In genomic region chr7:133007343-133007742, GRCm38 (mm10) we compare ENCODE assay signal across 9 mouse cellular contexts.
A peak's percentile ranks its signal among the peaks of the same experiment; 100 is the strongest.
DNase-seq lines count a peak whose midpoint lies in the region; ATAC-seq lines count a peak whose summit lies in the region.
"Had no signal": no experiment of that assay in that cellular context is flagged by ENCODE, and none has a peak within 500 bp of the region (broad histone marks: within the 10 kb centered on the region; RNA-seq: fewer than 3 reads in every experiment).

No protein-coding gene starts in this region.

- no peaks in the 10 kb centered on the region for H3K27me3 ChIP-seq in forebrain, embryonic 12.5 days
- H3K27me3 ChIP-seq in forebrain, embryonic 15.5 days = no peaks in the 10 kb centered on the region
- H3K27me3 ChIP-seq in intestine, embryonic 15.5 days (replicated peaks) = no peaks in the 10 kb centered on the region
- no peaks in the 10 kb centered on the region for H3K27me3 ChIP-seq in liver, embryonic 12.5 days (replicated peaks)

- H3K27ac ChIP-seq in forebrain, embryonic 12.5 days = 0 out of 2 replicates have a peak overlapping the region, but pooled peaks have one; percentile 43
- H3K27ac ChIP-seq in forebrain, embryonic 15.5 days (replicated peaks) = no peak overlapping the region
- peak overlapping the region; percentile 56 for H3K27ac ChIP-seq in intestine, embryonic 15.5 days
- no peak overlapping the region for H3K27ac ChIP-seq in liver, embryonic 12.5 days
- H3K27ac ChIP-seq: macrophage had no signal

- H3K36me3 ChIP-seq in forebrain, embryonic 12.5 days (replicated peaks) = peaks cover 12% of the 10 kb centered on the region; the same call in 1 of the 2 replicates
- no peaks in the 10 kb centered on the region for H3K36me3 ChIP-seq in forebrain, embryonic 15.5 days
- H3K36me3 ChIP-seq in intestine, embryonic 15.5 days = no peaks in the 10 kb centered on the region
- 0 out of 2 replicates have a peak, but pooled peaks cover 3% of the 10 kb centered on the region for H3K36me3 ChIP-seq in liver, embryonic 12.5 days

- peak; percentile 54 to 57 for DNase-seq in urinary bladder, adult 18-20 months (ENCODE audit: low spot score in 2 of 2)
- DNase-seq in urinary bladder, postnatal 10 days (ENCODE audit: low spot score) = no peak
- no peak for DNase-seq in frontal cortex, adult 2 months (ENCODE audit: extremely low spot score in 1 of 2, low spot score in 1 of 2)

- WGBS in forebrain, embryonic 12.5 days = 89% methylated on average over 11 of the region's 11 CpGs
- 74% methylated on average over 11 of the region's 11 CpGs for WGBS in forebrain, embryonic 15.5 days
- WGBS in intestine, embryonic 15.5 days = 43% methylated on average over 11 of the region's 11 CpGs
- 59% methylated on average over 11 of the region's 11 CpGs for WGBS in liver, embryonic 12.5 days (ENCODE audit: insufficient replicate concordance)

- H3K9ac ChIP-seq in forebrain, embryonic 12.5 days = no peak overlapping the region
- no peak overlapping the region for H3K9ac ChIP-seq in forebrain, embryonic 15.5 days (replicated peaks)
- no peak overlapping the region for H3K9ac ChIP-seq in intestine, embryonic 15.5 days
- H3K9ac ChIP-seq in liver, embryonic 12.5 days = no peak overlapping the region

- H3K4me1 ChIP-seq in forebrain, embryonic 12.5 days = peaks cover 52% of the 10 kb centered on the region
- H3K4me1 ChIP-seq in forebrain, embryonic 15.5 days = peaks cover 54% of the 10 kb centered on the region
- peaks cover 52% of the 10 kb centered on the region for H3K4me1 ChIP-seq in intestine, embryonic 15.5 days (replicated peaks)
- H3K4me1 ChIP-seq in liver, embryonic 12.5 days = peaks cover 30% of the 10 kb centered on the region

- H3K4me3 ChIP-seq in forebrain, embryonic 12.5 days (replicated peaks) = no peak overlapping the region
- no peak overlapping the region for H3K4me3 ChIP-seq in forebrain, embryonic 15.5 days
- H3K4me3 ChIP-seq in intestine, embryonic 15.5 days (replicated peaks) = no peak overlapping the region
- H3K4me3 ChIP-seq in liver, embryonic 12.5 days = no peak overlapping the region

- ATAC-seq in forebrain, embryonic 12.5 days (ENCODE audit: low FRiP score) = no peak
- no peak for ATAC-seq in forebrain, embryonic 15.5 days (replicated peaks)
- ATAC-seq in intestine, embryonic 15.5 days = peak; percentile 69
- ATAC-seq in liver, embryonic 12.5 days = no peak
- ATAC-seq in frontal cortex, adult (ENCODE audit: low TSS enrichment) = no peak

- no peak overlapping the region for H3K4me2 ChIP-seq in forebrain, embryonic 12.5 days
- no peak overlapping the region for H3K4me2 ChIP-seq in forebrain, embryonic 15.5 days (replicated peaks)
- no peak overlapping the region for H3K4me2 ChIP-seq in intestine, embryonic 15.5 days (replicated peaks)
- no peak overlapping the region for H3K4me2 ChIP-seq in liver, embryonic 12.5 days

- H3K9me3 ChIP-seq in forebrain, embryonic 12.5 days = no peaks in the 10 kb centered on the region
- H3K9me3 ChIP-seq in forebrain, embryonic 15.5 days = no peaks in the 10 kb centered on the region
- H3K9me3 ChIP-seq in intestine, embryonic 15.5 days = no peaks in the 10 kb centered on the region
- H3K9me3 ChIP-seq in liver, embryonic 12.5 days (replicated peaks) = no peaks in the 10 kb centered on the region

Comparison
In these comparisons a context has a peak if more than half of its experiments do, and no peak if none do; other contexts are left out.
1. H3K27ac ChIP-seq: peak in forebrain, embryonic 12.5 days (single experiment) and intestine, embryonic 15.5 days (single experiment); none in forebrain, embryonic 15.5 days (single experiment) and liver, embryonic 12.5 days (single experiment).
2. DNase-seq: peak in urinary bladder, adult 18-20 months (2 of 2); none in urinary bladder, postnatal 10 days (single experiment) and frontal cortex, adult 2 months (0 of 2).